Mouse (Mus musculus) lung, embryonic 15.5 days (tissue): ENCODE results near the gene Snca. TPM values are rescaled to one million over a fixed set of nuclear protein-coding genes. Genes with fewer than 3 reads are reported as not detected.
A peak's percentile ranks its signal among the peaks of the same experiment; 100 is the strongest.

Source experiments
- ATAC-seq: fragments of 200-750 bp; cut with Nextera tagmentation; 2 replicates; pipeline ENCODE4 v1.8.0; 2017; ENCODE audit warnings: moderate number of reproducible peaks, borderline replicate concordance; ENCODE audit not compliant: low FRiP score, low TSS enrichment; ENCODE audit errors: extremely low read depth
- H3K27ac ChIP-seq: fragments of 300-500 bp; sonication (generic); 2 replicates; pipeline ENCODE4 v1.5.1; 2015; ENCODE audit warnings: moderate library complexity, mild to moderate bottlenecking, inconsistent platforms
- H3K27me3 ChIP-seq: fragments of 300-500 bp; sonication (generic); 2 replicates; pipeline ENCODE4 v1.6.1; 2015; ENCODE audit warnings: inconsistent platforms
- H3K36me3 ChIP-seq: fragments of 300-500 bp; sonication (generic); 2 replicates; pipeline ENCODE4 v1.6.1; 2015; ENCODE audit warnings: inconsistent platforms
- H3K4me1 ChIP-seq: fragments of 300-500 bp; sonication (generic); 2 replicates; pipeline ENCODE4 v1.6.1; 2015; ENCODE audit warnings: inconsistent platforms
- H3K4me2 ChIP-seq: fragments of 300-500 bp; sonication (generic); 2 replicates; pipeline ENCODE4 v1.6.1; 2015; ENCODE audit warnings: inconsistent platforms, mild to moderate bottlenecking, moderate library complexity
- H3K4me3 ChIP-seq: fragments of 300-500 bp; sonication (generic); 2 replicates; pipeline ENCODE4 v1.5.1; 2015; ENCODE audit warnings: mild to moderate bottlenecking, inconsistent platforms
- H3K9ac ChIP-seq: fragments of 300-500 bp; sonication (generic); 2 replicates; pipeline ENCODE4 v1.6.1; 2015; ENCODE audit warnings: inconsistent platforms
- H3K9me3 ChIP-seq: fragments of 300-500 bp; sonication (generic); 2 replicates; pipeline ENCODE4 v1.6.1; 2016; ENCODE audit warnings: inconsistent platforms
- WGBS: fragments of 180-500 bp; shearing (Covaris S2); methylation state at CpG from one replicate; pipeline ENCODE4 v1.1.7; 2015; 5-methylcytosine and 5-hydroxymethylcytosine counted together
- polyA plus RNA-seq: library from polyadenylated mRNA; unstranded; fragments of >200 nt; fragmentation: Nextera tagmentation; extraction: Ambion mirVana; gene quantifications from 2 replicates; pipeline ENCODE4 v1.2.1, GENCODE M21; 2015

Gene Snca
- polyA plus RNA-seq, result 43.8 and 46.3 TPM in 2 replicates

- ATAC-seq, result 0 out of 2 replicates have a peak, but pooled peaks have one; percentile 28
- no peaks in the 10 kb centered on the region for H3K36me3 ChIP-seq
- H3K27ac ChIP-seq, result no peak within 1 kb of the TSS
- 3% methylated on average over 14 of the region's 14 CpGs for WGBS
- H3K4me1 ChIP-seq, result peaks cover 16% of the 10 kb centered on the region; the same call in 1 of the 2 replicates
- peak within 1 kb of the TSS; percentile 48 for H3K4me3 ChIP-seq
- H3K9me3 ChIP-seq, result no peaks in the 10 kb centered on the region
- H3K27me3 ChIP-seq, result peaks cover 8% of the 10 kb centered on the region
- peak within 1 kb of the TSS; percentile 25 for H3K9ac ChIP-seq
- H3K4me2 ChIP-seq, result peak within 1 kb of the TSS; percentile 90
These were observed at the start of gene Snca for GRCm38 (mm10) chr6:60829282-60829891. Gene Snca (minus strand): TSS chr6:60829855.

GRCm38 (mm10) chr6:60870126-60870525, 40.5 kb upstream of the Snca start:
- no peak for ATAC-seq
- Histone ChIP-seq H3K9ac (no peak overlapping the region), H3K4me1 (no peaks in the 10 kb centered on the region), H3K4me2 (no peak overlapping the region), H3K4me3 (no peak overlapping the region), H3K27me3 (no peaks in the 10 kb centered on the region), H3K36me3 (no peaks in the 10 kb centered on the region), H3K27ac (no peak overlapping the region), H3K9me3 (no peaks in the 10 kb centered on the region)
- WGBS, result 83% methylated on average over 1 of the region's 1 CpGs

GRCm38 (mm10) chr6:60856599-60856998, 26.9 kb upstream of the Snca start:
- Histone ChIP-seq H3K27me3 (no peaks in the 10 kb centered on the region), H3K4me3 (no peak overlapping the region), H3K36me3 (no peaks in the 10 kb centered on the region), H3K9ac (no peak overlapping the region), H3K27ac (no peak overlapping the region), H3K4me1 (no peaks in the 10 kb centered on the region), H3K4me2 (no peak overlapping the region), H3K9me3 (no peaks in the 10 kb centered on the region)
- WGBS, result 62% methylated on average over 2 of the region's 2 CpGs
- no peak for ATAC-seq

- no peaks in the 10 kb centered on the region for H3K36me3 ChIP-seq
- no peak overlapping the region for H3K9ac ChIP-seq
- H3K9me3 ChIP-seq, result no peaks in the 10 kb centered on the region
- H3K4me3 ChIP-seq, result no peak overlapping the region
- H3K27me3 ChIP-seq, result no peaks in the 10 kb centered on the region
- no peak overlapping the region for H3K27ac ChIP-seq
- ATAC-seq, result no peak
- WGBS, result 80% methylated on average over 2 of the region's 2 CpGs
- H3K4me1 ChIP-seq, result no peaks in the 10 kb centered on the region
- no peak overlapping the region for H3K4me2 ChIP-seq
These were observed 22.0 kb upstream of the Snca start for GRCm38 (mm10) chr6:60851690-60852089.

GRCm38 (mm10) chr6:60828429-60829264, 1.0 kb downstream of the Snca start:
- Histone ChIP-seq H3K9ac (peak overlapping the region; percentile 25; the same call in 1 of the 2 replicates), H3K4me1 (peaks cover 16% of the 10 kb centered on the region; the same call in 1 of the 2 replicates), H3K4me3 (peak overlapping the region; percentile 48), H3K36me3 (no peaks in the 10 kb centered on the region), H3K4me2 (peak overlapping the region; percentile 90), H3K27ac (no peak overlapping the region), H3K27me3 (peaks cover 8% of the 10 kb centered on the region), H3K9me3 (no peaks in the 10 kb centered on the region)
- WGBS, result under 1% methylated on average over 35 of the region's 35 CpGs
- ATAC-seq, result peak; percentile 92

- peak overlapping the region; percentile 90 for H3K4me2 ChIP-seq
- peak; percentile 72; the same call in 1 of the 2 replicates for ATAC-seq
- H3K9me3 ChIP-seq, result no peaks in the 10 kb centered on the region
- H3K4me3 ChIP-seq, result peak overlapping the region; percentile 48
- H3K27ac ChIP-seq, result no peak overlapping the region
- peaks cover 16% of the 10 kb centered on the region; the same call in 1 of the 2 replicates for H3K4me1 ChIP-seq
- 0 out of 2 replicates have a peak overlapping the region, but pooled peaks have one; percentile 25 for H3K9ac ChIP-seq
- H3K27me3 ChIP-seq, result peaks cover 8% of the 10 kb centered on the region
- WGBS, result 35% methylated on average over 1 of the region's 1 CpGs
- H3K36me3 ChIP-seq, result no peaks in the 10 kb centered on the region
These were observed 1.6 kb downstream of the Snca start for GRCm38 (mm10) chr6:60828047-60828428.

GRCm38 (mm10) chr6:60827290-60827689, 2.4 kb downstream of the Snca start:
- H3K36me3 ChIP-seq, result no peaks in the 10 kb centered on the region
- H3K27me3 ChIP-seq, result peaks cover 8% of the 10 kb centered on the region
- WGBS, result 33% methylated on average over 1 of the region's 1 CpGs
- ATAC-seq, result no peak
- no peak overlapping the region for H3K4me3 ChIP-seq
- H3K27ac ChIP-seq, result no peak overlapping the region
- peaks cover 16% of the 10 kb centered on the region; the same call in 1 of the 2 replicates for H3K4me1 ChIP-seq
- H3K9me3 ChIP-seq, result no peaks in the 10 kb centered on the region
- no peak overlapping the region for H3K9ac ChIP-seq
- no peak overlapping the region for H3K4me2 ChIP-seq

- no peaks in the 10 kb centered on the region for H3K27me3 ChIP-seq
- ATAC-seq, result no peak
These were observed 10.4 kb downstream of the Snca start for GRCm38 (mm10) chr6:60819272-60819671.

GRCm38 (mm10) chr6:60813516-60813915, 16.1 kb downstream of the Snca start:
- no peaks in the 10 kb centered on the region for H3K36me3 ChIP-seq
- no peak overlapping the region for H3K4me2 ChIP-seq
- ATAC-seq, result no peak
- H3K4me3 ChIP-seq, result no peak overlapping the region
- H3K9ac ChIP-seq, result no peak overlapping the region
- H3K4me1 ChIP-seq, result no peaks in the 10 kb centered on the region
- H3K9me3 ChIP-seq, result no peaks in the 10 kb centered on the region
- H3K27me3 ChIP-seq, result no peaks in the 10 kb centered on the region
- WGBS, result 40% methylated on average over 3 of the region's 3 CpGs
- no peak overlapping the region for H3K27ac ChIP-seq

More at GRCm38 (mm10) chr6:60819272-60819671, 10.4 kb downstream of the Snca start:
- Histone ChIP-seq H3K9ac (no peak overlapping the region), H3K36me3 (no peaks in the 10 kb centered on the region), H3K27ac (no peak overlapping the region), H3K4me2 (no peak overlapping the region), H3K9me3 (no peaks in the 10 kb centered on the region), H3K4me1 (no peaks in the 10 kb centered on the region), H3K4me3 (no peak overlapping the region)
- 82% methylated on average over 1 of the region's 1 CpGs for WGBS

- 92% methylated on average over 1 of the region's 1 CpGs for WGBS
- H3K27me3 ChIP-seq, result no peaks in the 10 kb centered on the region
- no peaks in the 10 kb centered on the region for H3K9me3 ChIP-seq
- H3K4me1 ChIP-seq, result no peaks in the 10 kb centered on the region
- H3K36me3 ChIP-seq, result no peaks in the 10 kb centered on the region
- H3K4me3 ChIP-seq, result no peak overlapping the region
- no peak for ATAC-seq
- H3K27ac ChIP-seq, result no peak overlapping the region
- no peak overlapping the region for H3K9ac ChIP-seq
- H3K4me2 ChIP-seq, result no peak overlapping the region
These were observed 31.4 kb downstream of the Snca start for GRCm38 (mm10) chr6:60798266-60798665.

GRCm38 (mm10) chr6:60793659-60794365, 35.8 kb downstream of the Snca start:
- Histone ChIP-seq H3K9ac (no peak overlapping the region), H3K4me1 (no peaks in the 10 kb centered on the region), H3K4me3 (no peak overlapping the region), H3K27ac (no peak overlapping the region), H3K27me3 (no peaks in the 10 kb centered on the region), H3K9me3 (no peaks in the 10 kb centered on the region), H3K4me2 (no peak overlapping the region), H3K36me3 (no peaks in the 10 kb centered on the region)
- no peak for ATAC-seq
- WGBS, result 83% methylated on average over 3 of the region's 3 CpGs
